Mouse (Mus musculus) megakaryocyte, embryonic 14.5 days (primary cell): ENCODE data around the gene Tmcc3.

Experiments
- FLI1 ChIP-seq: IDR thresholded peaks from 2 replicates; pipeline ENCODE4 v1.6.1; 2012; ENCODE audit warnings: low read length, inconsistent platforms, mixed read lengths
- GATA1 ChIP-seq: IDR thresholded peaks from 3 replicates; pipeline ENCODE4 v1.6.1; 2012; ENCODE audit warnings: mixed read lengths, low read length, inconsistent platforms, borderline replicate concordance

GRCm38 (mm10) chr10:94305526-94305925 is 6.2 kb upstream of the Tmcc3 start:
- no peak for TF ChIP-seq GATA1
- no peak for TF ChIP-seq FLI1
